Mouse (Mus musculus): ENCODE data around the gene Klf15.

Gene Klf15

DNA sequence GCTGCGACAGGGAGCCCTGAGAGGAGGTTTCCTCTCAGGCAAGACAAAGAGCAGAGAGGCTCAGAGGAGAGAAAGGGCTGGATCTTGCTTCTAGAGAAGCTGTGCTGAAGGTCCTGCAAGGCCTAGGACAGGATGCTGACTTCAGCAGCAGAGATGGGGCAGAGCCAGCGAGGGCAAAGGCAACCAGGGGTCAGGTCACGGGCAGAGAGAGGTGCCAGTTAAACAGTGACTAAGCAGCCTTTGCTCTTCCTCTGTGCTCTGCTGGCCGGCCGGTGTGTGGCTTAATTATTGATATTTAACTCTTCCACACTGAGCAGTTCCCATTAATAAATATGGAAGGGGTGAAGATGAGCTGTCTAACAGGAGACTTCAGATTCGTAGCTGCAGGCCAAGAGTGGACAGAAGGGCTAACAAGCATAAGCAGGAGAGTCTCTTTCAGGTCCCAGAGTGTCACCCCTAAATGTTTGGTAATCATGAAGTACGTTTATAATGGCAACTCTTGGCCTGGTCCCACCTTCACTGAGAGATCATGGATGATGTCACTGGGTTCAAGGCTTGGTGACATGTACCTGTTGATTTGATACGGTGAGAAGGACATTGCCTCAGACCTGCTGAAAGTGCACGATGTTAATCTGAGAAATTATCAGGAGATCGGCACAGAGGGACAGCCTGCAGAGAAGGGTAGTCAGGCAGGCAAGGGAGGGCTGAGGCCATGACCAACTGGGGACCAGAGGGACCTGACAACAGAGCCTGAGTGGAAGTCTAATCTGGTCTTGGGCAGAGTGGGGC is 29.8 kb downstream of the Klf15 start:
- DNase-seq (ENCODE audit: low read depth, low spot score): no peak

DNA sequence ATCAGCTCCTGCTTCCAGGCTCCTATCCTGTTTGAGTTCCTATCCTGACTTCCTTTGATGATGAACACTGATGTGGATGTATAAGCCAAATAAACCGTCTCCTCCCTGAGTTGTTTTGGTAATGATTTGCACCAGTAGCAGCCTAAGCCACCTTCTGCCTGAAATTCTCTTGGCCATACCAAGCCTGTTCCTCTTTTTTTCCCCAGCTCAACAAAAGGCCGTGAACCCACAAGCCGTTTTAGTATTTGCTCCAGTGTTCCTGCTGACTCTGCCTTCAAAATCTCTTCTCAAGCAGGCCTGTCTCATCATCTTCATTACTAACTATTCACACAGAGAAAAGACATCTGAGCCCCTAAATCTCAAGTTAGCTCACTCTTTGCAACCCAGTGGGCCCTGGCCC is 31.8 kb downstream of the Klf15 start:
- DNase-seq (ENCODE audit: low read depth, low spot score): no peak

DNA sequence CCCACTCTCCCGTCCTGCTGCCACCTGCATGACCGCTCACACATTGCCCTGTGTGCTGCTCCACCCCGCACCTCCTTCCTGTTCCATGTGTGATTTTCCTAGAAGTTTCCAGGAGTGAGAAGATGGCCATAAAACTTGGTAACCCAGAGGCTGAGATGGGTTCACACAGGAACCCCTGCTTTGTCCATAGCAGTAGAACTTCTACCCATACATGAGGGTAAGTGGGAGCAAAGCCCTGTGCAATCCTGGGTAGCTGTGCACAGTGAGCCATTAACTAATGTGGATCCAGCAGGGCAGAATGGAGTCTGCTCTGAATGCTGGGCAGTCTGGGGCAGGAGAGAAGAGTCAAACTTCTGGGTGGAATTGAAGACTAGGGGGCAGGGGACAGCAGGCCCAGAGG is 32.2 kb downstream of the Klf15 start:
- DNase-seq (ENCODE audit: low read depth, low spot score): no peak

DNA sequence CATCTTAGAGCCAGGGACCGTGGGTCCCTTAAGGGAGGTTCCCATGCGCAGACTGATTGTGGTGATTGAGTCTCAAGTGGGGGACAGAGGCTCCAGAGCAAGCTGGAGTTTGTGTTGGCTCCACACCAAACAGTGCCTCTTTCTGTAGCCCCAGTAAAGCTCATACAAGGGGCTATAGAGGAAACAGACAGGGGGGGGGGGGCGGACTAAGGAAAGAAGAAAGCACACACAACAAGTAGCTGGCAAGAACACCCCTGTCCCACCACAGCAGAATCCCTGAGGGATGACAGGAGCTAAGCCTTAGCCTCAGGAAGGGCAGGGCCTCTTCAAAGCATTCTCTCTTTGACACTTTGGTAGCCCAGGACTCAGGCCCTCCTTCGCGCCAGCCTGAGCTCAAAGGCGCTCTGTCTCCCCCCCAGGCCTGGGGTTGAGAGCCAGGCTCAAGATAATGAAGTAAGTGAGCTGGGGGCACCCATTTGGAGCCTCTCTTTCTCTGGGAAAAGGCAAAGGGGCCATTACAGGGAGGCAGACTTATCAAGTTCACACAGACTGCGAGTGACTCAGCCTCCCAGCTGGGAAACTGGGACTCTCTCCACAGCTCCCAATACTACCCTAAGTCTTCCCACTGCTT is 33.0 kb downstream of the Klf15 start:
- no peak for DNase-seq (ENCODE audit: low read depth, low spot score)

DNA sequence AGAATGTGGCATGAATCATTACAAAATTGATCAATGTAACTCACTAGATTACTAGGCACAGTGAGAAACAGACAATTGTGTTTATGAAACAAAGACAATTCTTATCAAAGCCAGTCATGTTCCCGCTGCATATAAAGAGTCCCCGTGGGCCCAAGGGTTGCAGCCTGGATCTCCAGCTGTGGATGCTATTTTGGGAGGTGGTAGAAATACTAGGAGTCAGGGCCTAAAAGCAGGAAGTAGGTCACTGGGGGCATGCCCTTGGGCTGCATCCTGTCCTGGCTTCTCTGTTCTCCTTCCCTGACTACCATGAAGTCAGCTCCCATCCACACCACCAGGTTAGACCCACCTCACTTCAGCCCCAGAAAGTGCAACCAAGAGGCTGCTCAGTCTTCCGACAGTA is 33.8 kb downstream of the Klf15 start:
- no peak for DNase-seq (ENCODE audit: low read depth, low spot score)

DNA sequence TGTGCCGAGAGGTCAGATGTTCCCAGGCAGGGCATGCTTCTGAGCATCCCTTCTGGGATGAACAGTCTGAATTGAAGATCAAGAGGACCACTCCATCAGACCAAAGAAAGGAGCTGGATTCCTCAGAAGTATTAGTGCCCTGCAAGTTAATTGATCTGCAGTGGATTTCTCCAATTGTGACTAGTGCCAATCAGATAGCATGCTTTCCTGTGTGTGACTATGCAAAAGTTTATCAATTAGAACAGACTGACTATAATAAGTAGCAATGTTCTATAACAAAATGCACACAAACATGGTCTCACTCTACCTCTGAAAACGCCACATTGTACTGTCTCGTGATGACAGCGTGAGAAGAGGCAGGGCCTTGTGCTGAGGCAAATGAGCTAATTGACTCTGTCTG is 37.1 kb downstream of the Klf15 start:
- no peak for DNase-seq (ENCODE audit: low read depth, low spot score)

DNA sequence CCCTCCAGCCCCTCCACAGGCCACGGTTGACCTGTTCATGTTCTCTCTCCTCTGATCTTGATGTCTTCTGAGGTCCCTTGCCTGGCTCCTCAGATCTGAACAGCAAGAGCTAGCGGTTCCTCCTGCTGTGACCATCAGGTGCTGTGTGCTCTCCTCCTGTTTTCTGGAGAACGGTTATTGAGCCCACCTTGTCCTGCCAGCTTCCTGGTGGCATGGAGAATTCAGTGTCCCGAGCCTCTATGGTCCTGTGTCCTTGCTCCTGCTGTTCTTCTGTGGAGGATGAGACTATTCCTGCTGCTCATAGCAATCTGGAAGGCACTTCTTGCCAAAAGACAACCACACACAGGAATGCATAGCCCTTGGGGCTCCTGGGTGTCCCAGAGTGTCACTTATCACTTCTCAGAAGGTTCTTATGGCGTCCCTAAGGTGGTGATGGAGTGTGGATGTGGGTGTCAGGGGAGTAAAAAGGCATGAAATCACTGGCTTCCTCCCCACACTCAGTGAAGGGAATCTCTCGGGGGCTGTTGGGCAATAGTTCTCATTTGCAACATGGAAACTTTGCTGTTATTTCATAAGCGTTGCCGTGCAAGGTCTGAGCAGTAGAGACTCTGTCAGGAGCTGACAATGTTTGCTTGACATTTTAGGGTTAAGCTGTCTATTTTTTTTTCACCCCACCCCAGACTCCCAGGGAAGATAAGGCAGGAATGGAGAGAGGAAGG is 39.0 kb downstream of the Klf15 start:
- no peak for DNase-seq (ENCODE audit: low read depth, low spot score)

DNA sequence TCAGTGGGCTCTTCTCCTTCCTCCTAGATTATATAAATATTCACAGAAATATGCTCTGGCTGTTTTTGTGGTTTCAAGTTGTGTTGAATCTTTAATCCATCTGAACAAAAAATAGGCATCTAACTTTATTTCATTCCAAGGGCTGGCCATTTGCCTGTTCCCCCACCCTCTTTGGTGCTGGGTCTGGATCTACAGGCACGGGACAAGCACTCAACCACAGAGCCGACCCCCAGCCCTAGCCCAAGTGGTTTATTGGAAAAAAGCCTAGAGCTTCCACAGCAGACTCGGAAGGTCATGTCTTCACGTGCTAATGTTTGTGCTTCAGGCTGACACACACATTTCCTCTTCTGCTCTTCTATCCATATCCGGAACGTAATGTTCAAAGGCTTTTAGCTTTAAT is 43.5 kb downstream of the Klf15 start:
- no peak for DNase-seq (ENCODE audit: low read depth, low spot score)

DNA sequence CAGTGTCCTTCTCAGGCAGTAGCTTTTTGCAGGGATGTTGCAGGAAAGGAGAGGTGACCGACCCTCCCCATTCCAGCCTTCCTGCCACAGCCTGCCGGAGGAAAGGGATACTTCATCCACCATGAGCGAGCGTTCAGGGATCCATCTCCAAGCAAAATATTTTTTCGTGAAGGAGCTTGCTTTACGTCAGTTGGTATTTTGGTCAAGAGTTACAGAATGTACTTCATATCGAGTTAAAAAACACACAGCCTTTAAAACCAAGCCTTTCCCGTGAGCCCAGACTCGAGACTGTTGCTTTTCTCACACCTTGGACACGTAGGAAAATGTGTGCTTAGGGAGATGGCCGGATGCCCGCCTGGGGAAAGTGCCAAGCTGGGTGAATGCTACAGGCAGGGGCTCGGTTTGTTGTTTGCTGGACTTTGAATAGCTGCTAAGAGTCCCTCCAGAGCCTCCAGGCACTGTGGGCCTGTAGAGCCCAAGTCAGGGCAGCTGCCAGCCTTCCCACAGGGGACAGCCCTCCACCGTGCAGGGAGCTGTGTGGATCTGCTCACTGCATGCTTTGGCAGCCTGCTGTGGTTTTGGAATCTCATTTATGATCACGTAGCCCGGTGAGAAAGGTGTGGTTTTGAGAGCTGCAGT is 44.4 kb downstream of the Klf15 start:
- peak; percentile 71 for DNase-seq (ENCODE audit: low read depth, low spot score)

DNA sequence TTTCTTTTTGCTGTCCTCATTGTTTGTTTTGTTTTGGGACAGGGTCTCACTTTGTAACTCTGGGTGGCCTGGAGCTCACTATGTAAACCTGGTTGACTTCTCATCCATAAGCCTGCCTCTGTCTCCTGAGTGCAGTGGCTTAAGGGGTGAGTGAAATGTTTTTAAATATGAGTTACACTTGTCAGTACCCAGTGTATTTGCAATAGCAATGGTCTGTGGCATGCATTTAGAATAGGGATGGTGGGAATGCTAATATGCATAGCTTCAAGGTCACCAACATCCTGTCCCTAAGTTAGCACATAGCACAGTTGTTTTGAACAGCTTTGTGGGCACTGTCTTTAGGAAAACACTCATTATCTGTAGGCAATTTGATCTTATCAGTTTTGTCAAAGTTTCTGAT is 45.1 kb downstream of the Klf15 start:
- no peak for DNase-seq (ENCODE audit: low read depth, low spot score)

DNA sequence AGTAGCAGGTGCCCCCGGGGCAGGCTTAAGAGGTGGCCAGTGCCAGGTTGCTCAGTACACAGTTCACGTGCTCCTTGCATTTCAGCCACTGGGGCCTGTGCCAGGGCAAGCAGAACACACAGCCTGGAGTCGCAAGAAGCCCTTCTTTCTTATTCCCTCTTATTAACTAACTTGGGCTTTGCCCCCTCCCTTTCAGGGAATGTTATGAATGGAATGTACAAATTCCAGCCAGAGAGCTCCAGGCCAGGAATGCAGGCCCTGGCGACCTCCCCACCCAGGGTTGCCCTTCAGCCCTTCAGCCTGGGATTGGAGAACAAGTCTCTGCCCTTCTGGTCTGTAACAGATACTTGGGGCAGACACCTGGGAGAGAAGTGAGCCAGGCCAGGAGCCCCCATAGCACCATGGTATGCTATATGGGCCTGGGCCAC is 45.8 kb downstream of the Klf15 start:
- DNase-seq (ENCODE audit: low read depth, low spot score): peak; percentile 57

DNA sequence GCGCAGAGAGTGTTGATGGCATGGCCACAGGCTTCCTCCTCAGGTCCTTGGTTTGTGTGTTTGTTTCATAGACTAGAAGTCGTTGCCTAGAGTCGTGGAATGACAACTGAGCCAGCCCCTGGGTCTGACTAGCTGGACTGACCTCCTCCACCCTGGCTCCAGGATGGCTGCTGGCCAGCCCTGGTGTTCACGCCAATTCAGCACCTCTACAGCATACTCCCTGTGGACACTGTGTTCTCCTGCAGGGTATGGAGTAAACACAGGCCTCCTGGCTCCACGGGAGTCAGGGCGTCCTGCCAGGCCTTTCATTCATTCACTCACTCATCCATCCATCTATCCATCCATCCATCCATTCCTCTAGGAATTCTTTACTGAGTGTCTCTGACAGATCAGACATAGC is 46.7 kb downstream of the Klf15 start:
- peak; percentile 91 for DNase-seq (ENCODE audit: low read depth, low spot score)

DNA sequence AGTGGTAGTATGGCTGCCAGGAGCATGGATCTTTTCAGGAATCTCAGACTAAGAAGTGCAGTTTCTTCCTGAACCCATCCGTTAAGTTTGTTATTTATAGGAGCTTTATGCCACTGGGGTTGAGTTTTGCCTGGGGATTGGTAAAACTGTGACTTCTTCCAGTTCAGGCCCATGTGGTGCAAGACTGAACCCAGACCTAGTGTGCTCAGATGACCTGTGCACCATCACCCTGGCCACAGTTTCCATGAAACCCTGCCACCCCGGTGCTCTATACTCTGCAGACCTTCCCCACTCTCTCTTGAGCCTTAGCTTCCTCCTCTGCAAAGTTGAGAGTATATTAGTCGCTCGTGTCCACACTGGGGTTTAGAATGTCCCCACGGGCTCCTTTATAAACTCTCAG is 50.0 kb downstream of the Klf15 start:
- DNase-seq (ENCODE audit: low read depth, low spot score): no peak

DNA sequence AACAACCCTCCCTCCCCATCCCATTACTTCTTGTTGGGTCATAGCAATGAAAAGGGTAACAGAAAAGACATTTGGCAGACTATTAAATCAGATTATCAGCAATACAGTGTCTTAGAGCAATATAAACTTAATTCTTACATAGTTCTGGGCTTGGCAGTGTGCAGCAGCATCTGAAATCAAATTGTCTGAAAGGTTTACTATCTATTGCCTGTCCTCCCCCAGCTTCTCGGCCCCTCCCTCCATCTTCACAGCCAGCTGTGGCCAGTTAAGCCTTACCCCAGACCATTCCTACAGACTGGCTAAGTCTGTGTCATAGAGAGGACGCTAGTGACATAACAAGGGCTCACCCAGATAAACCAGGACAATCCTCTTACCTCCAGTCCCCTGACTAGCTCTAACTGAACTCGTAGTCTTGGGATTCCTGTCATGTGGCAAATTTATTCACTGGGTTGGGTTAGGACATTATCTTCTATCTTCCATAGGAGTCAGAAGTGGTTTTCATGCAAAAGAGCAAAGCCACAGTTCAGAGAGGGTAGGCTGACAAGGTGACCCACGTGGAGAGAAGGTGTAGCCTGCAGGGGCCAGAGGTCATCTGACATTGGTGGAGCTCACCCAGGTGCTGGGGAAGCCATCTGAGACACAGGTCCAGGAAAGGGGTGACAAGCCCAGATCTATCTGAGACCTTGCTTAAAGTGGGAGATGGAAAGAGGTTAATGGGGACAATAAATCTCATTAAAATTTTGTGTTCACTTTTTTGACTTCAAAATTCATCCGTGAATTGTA is 50.9 kb downstream of the Klf15 start:
- DNase-seq (ENCODE audit: low read depth, low spot score): no peak

DNA sequence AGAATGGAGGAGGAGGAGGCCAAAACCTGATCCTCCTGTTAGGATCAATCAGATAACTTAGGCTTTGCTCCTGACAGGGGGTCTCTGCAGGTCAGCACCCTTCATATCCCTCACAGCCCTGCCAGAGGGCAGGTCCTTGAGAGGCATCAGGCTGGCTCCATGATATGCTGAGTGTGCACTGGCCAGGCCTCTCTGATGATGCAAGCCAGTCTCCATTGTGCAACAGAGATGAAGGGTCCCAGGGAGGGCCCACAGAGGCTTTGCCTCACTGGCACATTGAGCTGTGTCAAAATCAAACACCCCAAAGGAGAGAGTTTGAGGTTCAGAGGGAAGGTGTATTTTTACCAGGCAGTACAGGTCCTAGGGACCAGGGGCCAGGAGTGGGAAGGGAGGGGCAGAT is 52.0 kb downstream of the Klf15 start:
- DNase-seq (ENCODE audit: low read depth, low spot score): no peak

DNA sequence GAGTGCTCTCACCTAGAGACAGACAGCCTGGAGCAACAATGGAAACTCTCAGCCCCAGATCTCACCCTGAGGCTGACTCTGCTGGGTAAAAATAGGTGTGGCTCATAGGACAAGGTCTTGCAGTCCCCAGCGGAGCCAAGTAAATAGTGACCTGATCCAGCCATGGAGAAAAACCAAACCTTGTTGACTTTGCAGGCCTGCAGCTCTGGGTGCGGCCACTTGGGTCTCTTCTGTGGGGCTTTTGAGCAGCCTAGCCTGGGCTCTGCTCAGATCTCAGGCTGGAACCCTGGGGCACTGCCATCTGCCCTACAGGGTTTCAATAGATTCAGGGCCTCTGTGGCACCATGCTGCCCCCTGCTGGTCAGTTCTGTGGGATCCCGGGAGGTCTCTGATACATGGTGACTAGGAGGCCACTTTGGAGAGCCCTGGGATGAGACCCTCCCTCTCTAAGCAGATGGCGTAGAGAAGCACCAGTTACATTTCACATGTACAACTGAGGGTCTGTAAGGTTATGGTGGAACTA is 52.6 kb downstream of the Klf15 start:
- DNase-seq (ENCODE audit: low read depth, low spot score): peak; percentile 88

DNA sequence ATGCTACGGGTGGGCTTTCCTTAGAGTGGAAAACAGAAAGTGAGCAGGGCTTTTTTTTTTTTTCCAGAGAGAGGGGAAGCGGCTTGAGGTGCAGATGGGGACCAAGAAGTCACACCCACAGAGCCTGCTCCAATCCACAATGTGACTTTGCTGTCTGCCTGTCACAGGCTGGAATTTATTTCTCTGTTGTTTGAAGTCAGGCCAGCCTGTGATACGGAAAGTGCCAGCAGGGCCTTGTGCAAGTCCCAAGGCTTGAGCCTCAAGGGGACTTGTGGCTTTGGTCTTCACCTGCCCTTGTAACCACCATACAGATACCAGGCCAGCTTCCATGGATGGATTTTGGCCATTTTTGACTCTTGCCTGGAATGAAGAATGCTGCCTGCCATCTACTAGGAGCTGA is 56.5 kb downstream of the Klf15 start:
- DNase-seq (ENCODE audit: low read depth, low spot score): no peak

DNA sequence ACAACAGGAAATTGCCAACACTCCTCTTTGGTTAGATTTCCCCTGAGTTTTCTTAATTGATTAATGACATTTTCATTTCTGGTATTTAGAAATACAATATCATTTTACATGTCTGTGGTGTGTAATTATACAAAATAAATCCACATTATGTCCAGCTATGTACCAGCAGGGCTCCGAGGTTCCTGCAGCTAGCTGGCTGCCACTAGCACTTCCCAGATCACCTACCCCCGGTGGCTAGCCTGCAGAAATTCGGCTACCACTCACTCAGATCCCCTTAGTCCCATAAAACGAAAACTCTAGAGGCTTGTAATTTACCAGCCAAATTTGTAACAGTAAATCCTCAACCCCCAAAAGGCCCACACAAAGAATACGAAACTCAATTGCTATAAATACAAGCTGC is 57.0 kb downstream of the Klf15 start:
- no peak for DNase-seq (ENCODE audit: low read depth, low spot score)
